Mouse (Mus musculus): Measurements from ENCODE around the gene Psma4. TPM values are rescaled to one million over a fixed set of nuclear protein-coding genes. Genes with fewer than 3 reads are reported as not detected.

Gene Psma4
- total RNA-seq, 2 experiments from 2014 or later = 163 to 170 TPM

DNA sequence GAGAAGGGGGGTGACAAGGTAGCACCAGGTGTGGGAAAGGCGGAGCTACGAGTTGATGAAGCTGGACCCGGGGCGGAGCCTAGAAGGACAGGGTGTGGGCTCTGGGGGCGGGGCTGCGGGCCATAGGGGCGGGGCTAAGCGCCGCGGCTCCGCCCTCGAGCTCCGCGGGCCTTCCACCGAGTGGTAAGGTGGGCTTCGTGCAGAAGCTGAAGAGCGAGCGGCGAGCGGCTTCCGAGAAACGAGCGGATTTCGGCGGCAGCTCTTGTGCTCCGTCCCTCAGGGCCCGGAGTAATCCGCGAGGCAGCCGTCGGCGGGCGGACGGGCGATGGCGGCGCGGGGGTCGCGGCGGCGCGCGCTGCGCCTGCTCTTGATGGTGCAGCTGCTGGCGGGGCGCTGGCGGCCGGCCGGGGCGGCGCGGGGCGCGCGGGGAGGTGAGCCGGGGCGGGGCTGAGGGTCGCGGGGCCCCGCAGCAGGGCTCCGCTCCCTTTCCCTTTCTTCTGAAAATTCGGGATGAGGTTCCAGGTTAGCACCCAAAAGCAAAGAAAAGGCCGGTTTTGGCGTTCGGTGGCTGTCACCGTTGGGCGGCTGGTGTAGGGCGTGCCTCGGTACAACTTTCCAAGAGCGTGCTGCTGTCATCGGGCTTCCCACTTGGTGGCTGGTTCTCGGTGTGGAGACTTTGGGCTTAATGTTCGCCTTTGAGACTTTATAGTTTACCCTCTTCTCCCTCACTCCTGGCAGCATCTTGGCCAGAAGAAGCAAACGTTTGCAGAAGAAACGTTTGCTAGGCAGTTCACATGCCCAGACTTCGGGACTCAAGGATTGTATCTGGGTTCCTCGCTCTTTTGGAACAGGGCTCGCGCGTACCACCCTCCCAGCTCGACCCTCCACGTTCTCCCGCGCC lies 31.0 kb downstream of the Psma4 start:
- intact Hi-C loops (cut with DNase I) = no loop called here
- peak; percentile 52 for DNase-seq

GRCm38 (mm10) chr9:54982401-54982800 lies 31.8 kb downstream of the Psma4 start:
- intact Hi-C loops (cut with DNase I) = no loop called here
- no peak for DNase-seq

- intact Hi-C loops (cut with DNase I) = no loop called here
- DNase-seq = no peak
These were observed 39.8 kb downstream of the Psma4 start for GRCm38 (mm10) chr9:54990362-54990761.

- intact Hi-C loops (cut with DNase I) = no loop called here
- DNase-seq = no peak
These were observed 43.8 kb downstream of the Psma4 start for GRCm38 (mm10) chr9:54994381-54994780.

DNA sequence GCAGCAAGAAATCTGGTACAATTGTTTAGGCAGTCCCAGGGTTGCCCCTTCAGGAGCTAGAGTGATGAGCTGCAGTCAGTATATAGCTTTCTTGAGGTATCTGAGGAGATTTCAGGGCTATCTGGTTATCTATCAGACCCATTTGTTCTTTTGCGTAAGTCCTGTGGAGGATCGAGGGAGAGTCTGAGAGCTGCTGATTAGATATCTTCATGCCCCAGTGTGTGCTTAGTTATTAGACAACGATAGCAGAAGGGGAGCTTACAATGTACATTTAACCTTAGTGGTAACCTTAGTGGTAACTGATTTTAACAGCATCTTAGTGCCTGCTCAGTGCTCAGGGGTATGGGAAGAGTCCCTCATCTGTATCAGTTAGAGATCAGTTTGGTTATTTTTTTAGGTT lies 45.1 kb downstream of the Psma4 start:
- DNase-seq = no peak
- intact Hi-C loops (cut with DNase I) = no loop called here

DNA sequence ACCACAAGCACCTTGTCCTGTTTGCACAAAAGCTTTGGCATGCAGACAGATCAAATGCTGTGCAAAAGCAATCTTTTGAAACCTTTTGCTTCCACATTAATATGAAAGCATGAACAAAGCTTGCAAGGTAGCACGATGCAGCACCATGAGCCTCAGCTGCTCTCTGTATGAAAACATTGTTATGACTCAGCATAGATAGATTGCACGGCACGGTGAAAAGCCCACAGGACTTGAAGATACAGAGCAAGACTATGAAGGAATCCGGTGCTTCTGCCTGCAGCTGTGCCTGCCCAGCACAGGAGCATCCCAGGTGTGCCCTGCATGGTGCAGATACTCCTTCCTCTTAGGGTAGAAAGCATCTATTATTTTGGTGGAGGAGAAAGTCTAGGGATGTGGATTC lies 53.0 kb downstream of the Psma4 start:
- DNase-seq = no peak
- intact Hi-C loops (cut with DNase I) = no loop called here

Other genes with a start within 250 kb of the Psma4 start
- 10 to 100 TPM; 50.9 to 56.9 TPM for gene Wdr61, start 216.3 kb upstream of the Psma4 start, total RNA-seq (2021)
- gene Crabp1, start 186.0 kb upstream of the Psma4 start, total RNA-seq (2021) = 10 to 100 TPM; 14.1 to 20.7 TPM
- 10 to 100 TPM; 88.0 to 92.8 TPM for gene Ireb2, start 87.0 kb upstream of the Psma4 start, total RNA-seq (2021)
- gene Hykk, start 33.5 kb upstream of the Psma4 start, total RNA-seq (2021) = 1 to 10 TPM; 1.9 TPM
- gene AY074887, start 208 bp downstream of the Psma4 start, total RNA-seq (2021) = not detected
- gene Chrna5, start 30.1 kb downstream of the Psma4 start, total RNA-seq (2021) = 1 to 10 TPM; 7.3 to 7.9 TPM
- gene Chrna3, start 75.8 kb downstream of the Psma4 start, total RNA-seq (2021) = 1 to 10 TPM; 3.4 to 3.9 TPM
- under 1 TPM in 1 of 2 experiments, not detected in 1; 0.08 TPM for gene Chrnb4, start 98.0 kb downstream of the Psma4 start, total RNA-seq (2021)
- 10 to 100 TPM; 45.5 to 51.4 TPM for gene Ube2q2, start 198.1 kb downstream of the Psma4 start, total RNA-seq (2021)

Measured in left cerebral cortex, postnatal 4 days (tissue).